8 mouse cellular contexts compared by ENCODE assay signal in genomic region chr9:108492043-108492750, GRCm38 (mm10). TPM values are rescaled to one million over a fixed set of nuclear protein-coding genes. Genes with fewer than 3 reads are reported as not detected.
DNase-seq lines count a peak whose midpoint lies in the region; ATAC-seq lines count a peak whose summit lies in the region.

No protein-coding gene starts in this region.

- H3K27me3 ChIP-seq in forebrain, embryonic 13.5 days, result no peaks in the 10 kb centered on the region
- no peaks in the 10 kb centered on the region for H3K27me3 ChIP-seq in intestine, embryonic 14.5 days (replicated peaks; ENCODE audit: control insufficient read depth, insufficient read depth, low read length)

- ATAC-seq in CD4-positive, CD25-positive, alpha-beta regulatory T cell, adult 4 months, result no peak
- ATAC-seq in forebrain, embryonic 13.5 days, result no peak
- no peak for ATAC-seq in intestine, embryonic 14.5 days (replicated peaks; ENCODE audit: low FRiP score, low TSS enrichment, low read depth)

- 90% methylated on average over 16 of the region's 16 CpGs for WGBS in forebrain, embryonic 13.5 days
- WGBS in intestine, embryonic 14.5 days, result 84% methylated on average over 16 of the region's 16 CpGs
- WGBS in macrophage (ENCODE audit: missing documents), result 41% methylated on average over 16 of the region's 16 CpGs

- peak overlapping the region; percentile 95 for H3K4me2 ChIP-seq in forebrain, embryonic 13.5 days
- peak overlapping the region; percentile 93 for H3K4me2 ChIP-seq in intestine, embryonic 14.5 days (ENCODE audit: low read length)

- peaks cover 25% of the 10 kb centered on the region for H3K4me1 ChIP-seq in forebrain, embryonic 13.5 days
- peaks cover 9% of the 10 kb centered on the region for H3K4me1 ChIP-seq in intestine, embryonic 14.5 days (replicated peaks; ENCODE audit: control insufficient read depth, insufficient read depth, low read length)

- no peaks in the 10 kb centered on the region for H3K9me3 ChIP-seq in forebrain, embryonic 13.5 days (replicated peaks)
- H3K9me3 ChIP-seq in intestine, embryonic 14.5 days (ENCODE audit: control insufficient read depth, low read length), result no peaks in the 10 kb centered on the region

- H3K4me3 ChIP-seq in forebrain, embryonic 13.5 days, result peak overlapping the region; percentile 84
- H3K4me3 ChIP-seq in intestine, embryonic 14.5 days (ENCODE audit: low read depth, low read length), result peak overlapping the region; percentile 91; the same call in 1 of the 2 replicates
- peak overlapping the region; percentile 95 for H3K4me3 ChIP-seq in macrophage (ENCODE audit: inconsistent target)

- H3K36me3 ChIP-seq in forebrain, embryonic 13.5 days (ENCODE audit: poor library complexity, severe bottlenecking), result peaks cover 74% of the 10 kb centered on the region
- peaks cover 78% of the 10 kb centered on the region for H3K36me3 ChIP-seq in intestine, embryonic 14.5 days (ENCODE audit: control insufficient read depth, insufficient read depth, low read length)
- H3K36me3 ChIP-seq in macrophage (ENCODE audit: inconsistent target), result peaks cover 42% of the 10 kb centered on the region

- DNase-seq in CD4-positive, CD25-positive, alpha-beta regulatory T cell, adult 2 months (ENCODE audit: low read depth, low spot score), result peak; percentile 21
- peak; percentile 73 for DNase-seq in ZHBTc4 (ENCODE audit: low read depth, low spot score)
- no peak for DNase-seq in intestine, embryonic 14.5 days (ENCODE audit: low spot score)
- DNase-seq in frontal cortex, adult 2 months (ENCODE audit: extremely low spot score in 1 of 2, low spot score in 1 of 2), result no peak
- no peak for DNase-seq in urinary bladder, adult 2 months (ENCODE audit: low spot score)

- no peak overlapping the region for H3K27ac ChIP-seq in forebrain, embryonic 13.5 days
- H3K27ac ChIP-seq in intestine, embryonic 14.5 days (ENCODE audit: low read depth), result no peak overlapping the region
- peak overlapping the region; percentile 75 for H3K27ac ChIP-seq in macrophage

- peaks cover 32% of the 10 kb centered on the region for H3K79me2 ChIP-seq in macrophage (ENCODE audit: inconsistent target)

- H3K9ac ChIP-seq in forebrain, embryonic 13.5 days, result peak overlapping the region; percentile 89
- H3K9ac ChIP-seq in intestine, embryonic 14.5 days (ENCODE audit: low read length), result peak overlapping the region; percentile 7; the same call in 1 of the 2 replicates

RNA-seq across cellular contexts. Expression of gene Usp19, which starts 1.8 kb away (rescaled TPM):
- 10 to 100 TPM; 15.1 to 16.6 TPM for polyA plus RNA-seq in CD4-positive, CD25-positive, alpha-beta regulatory T cell, adult 4 months (2017; shearing (Covaris generic))
- polyA plus RNA-seq in forebrain, embryonic 13.5 days (2015; fragmentation: Nextera tagmentation; extraction: Ambion mirVana), result 69.7 and 80.6 TPM in 2 replicates
- 51.6 and 53.5 TPM in 2 replicates for polyA plus RNA-seq in intestine, embryonic 14.5 days (2014; fragmentation: Nextera tagmentation; extraction: Ambion mirVana)
- 100 to 1,000 TPM; 166 to 495 (median 318) TPM for total RNA-seq in macrophage (2018; cell fraction: chromatin; rRNA removed)
- total RNA-seq in macrophage (2018; cell fraction: cytosol; rRNA removed), result 10 to 100 TPM; 43.6 to 81.6 (median 58.9) TPM
- 100 to 1,000 TPM; 113 to 227 (median 153) TPM for total RNA-seq in macrophage (2018; cell fraction: nucleus; rRNA removed)
- 33.8 to 68.8 TPM (median 46.3 TPM) in 3 replicates for polyA plus RNA-seq in macrophage (2018)
- 172 TPM in 2 replicates for polyA plus RNA-seq in frontal cortex, adult 2 months (2012; rRNA removed)
- polyA plus RNA-seq in urinary bladder, adult 2 months (2012; rRNA removed), result 133 and 144 TPM in 2 replicates

RNA-seq across cellular contexts. Expression of gene Lamb2, which starts 12.7 kb away (rescaled TPM):
- under 1 TPM; 0.10 to 0.13 TPM for polyA plus RNA-seq in CD4-positive, CD25-positive, alpha-beta regulatory T cell, adult 4 months (2017; shearing (Covaris generic))
- polyA plus RNA-seq in forebrain, embryonic 13.5 days (2015; fragmentation: Nextera tagmentation; extraction: Ambion mirVana), result 18.7 and 22.9 TPM in 2 replicates
- polyA plus RNA-seq in intestine, embryonic 14.5 days (2014; fragmentation: Nextera tagmentation; extraction: Ambion mirVana), result 32.3 and 33.7 TPM in 2 replicates
- total RNA-seq in macrophage (2018; cell fraction: chromatin; rRNA removed), result 10 to 100 TPM in 1 of 26 experiments, 1 to 10 TPM in 8, under 1 TPM in 7, not detected in 10; 0.13 to 44.7 (median 1.1) TPM
- 1 to 10 TPM in 3 of 26 experiments, under 1 TPM in 19, not detected in 4; 0.03 to 1.5 (median 0.41) TPM for total RNA-seq in macrophage (2018; cell fraction: cytosol; rRNA removed)
- 1 to 10 TPM in 5 of 26 experiments, under 1 TPM in 13, not detected in 8; 0.10 to 6.3 (median 0.86) TPM for total RNA-seq in macrophage (2018; cell fraction: nucleus; rRNA removed)
- 0.26 to 0.92 TPM (median 0.40 TPM) in 3 replicates for polyA plus RNA-seq in macrophage (2018)
- 36.6 and 38.1 TPM in 2 replicates for polyA plus RNA-seq in frontal cortex, adult 2 months (2012; rRNA removed)
- polyA plus RNA-seq in urinary bladder, adult 2 months (2012; rRNA removed), result 147 and 181 TPM in 2 replicates

RNA-seq across cellular contexts. Expression of gene Qars, which starts 15.3 kb away (rescaled TPM):
- polyA plus RNA-seq in CD4-positive, CD25-positive, alpha-beta regulatory T cell, adult 4 months (2017; shearing (Covaris generic)), result 100 to 1,000 TPM; 132 to 223 TPM
- 80.4 and 91.2 TPM in 2 replicates for polyA plus RNA-seq in forebrain, embryonic 13.5 days (2015; fragmentation: Nextera tagmentation; extraction: Ambion mirVana)
- 119 and 128 TPM in 2 replicates for polyA plus RNA-seq in intestine, embryonic 14.5 days (2014; fragmentation: Nextera tagmentation; extraction: Ambion mirVana)
- total RNA-seq in macrophage (2018; cell fraction: chromatin; rRNA removed), result 100 to 1,000 TPM in 21 of 26 experiments, 10 to 100 TPM in 5; 69.2 to 275 (median 158) TPM
- 100 to 1,000 TPM in 1 of 26 experiments, 10 to 100 TPM in 25; 61.0 to 105 (median 72.8) TPM for total RNA-seq in macrophage (2018; cell fraction: cytosol; rRNA removed)
- total RNA-seq in macrophage (2018; cell fraction: nucleus; rRNA removed), result 100 to 1,000 TPM in 3 of 26 experiments, 10 to 100 TPM in 23; 48.2 to 112 (median 73.8) TPM
- polyA plus RNA-seq in macrophage (2018), result 77.0 to 179 TPM (median 87.2 TPM) in 3 replicates
- polyA plus RNA-seq in frontal cortex, adult 2 months (2012; rRNA removed), result 123 and 126 TPM in 2 replicates
- 145 and 162 TPM in 2 replicates for polyA plus RNA-seq in urinary bladder, adult 2 months (2012; rRNA removed)

RNA-seq across cellular contexts. Expression of gene Qrich1, which starts 24.4 kb away (rescaled TPM):
- polyA plus RNA-seq in CD4-positive, CD25-positive, alpha-beta regulatory T cell, adult 4 months (2017; shearing (Covaris generic)), result 10 to 100 TPM; 77.2 to 91.3 TPM
- 132 and 144 TPM in 2 replicates for polyA plus RNA-seq in forebrain, embryonic 13.5 days (2015; fragmentation: Nextera tagmentation; extraction: Ambion mirVana)
- polyA plus RNA-seq in intestine, embryonic 14.5 days (2014; fragmentation: Nextera tagmentation; extraction: Ambion mirVana), result 122 and 133 TPM in 2 replicates
- total RNA-seq in macrophage (2018; cell fraction: chromatin; rRNA removed), result 100 to 1,000 TPM; 179 to 272 (median 223) TPM
- total RNA-seq in macrophage (2018; cell fraction: cytosol; rRNA removed), result 100 to 1,000 TPM in 11 of 26 experiments, 10 to 100 TPM in 15; 80.0 to 117 (median 98.1) TPM
- total RNA-seq in macrophage (2018; cell fraction: nucleus; rRNA removed), result 100 to 1,000 TPM; 147 to 222 (median 180) TPM
- 73.2 to 92.9 TPM (median 77.3 TPM) in 3 replicates for polyA plus RNA-seq in macrophage (2018)
- polyA plus RNA-seq in frontal cortex, adult 2 months (2012; rRNA removed), result 98.2 and 129 TPM in 2 replicates
- 81.8 and 89.8 TPM in 2 replicates for polyA plus RNA-seq in urinary bladder, adult 2 months (2012; rRNA removed)

RNA-seq across cellular contexts. Expression of gene Klhdc8b, which starts 30.8 kb away (rescaled TPM):
- polyA plus RNA-seq in CD4-positive, CD25-positive, alpha-beta regulatory T cell, adult 4 months (2017; shearing (Covaris generic)), result 1 to 10 TPM; 1.6 to 2.2 TPM
- 54.1 and 63.9 TPM in 2 replicates for polyA plus RNA-seq in forebrain, embryonic 13.5 days (2015; fragmentation: Nextera tagmentation; extraction: Ambion mirVana)
- polyA plus RNA-seq in intestine, embryonic 14.5 days (2014; fragmentation: Nextera tagmentation; extraction: Ambion mirVana), result 59.9 and 60.7 TPM in 2 replicates
- 10 to 100 TPM; 17.2 to 49.6 (median 34.8) TPM for total RNA-seq in macrophage (2018; cell fraction: chromatin; rRNA removed)
- 1 to 10 TPM in 9 of 26 experiments, under 1 TPM in 17; 0.10 to 3.1 (median 0.67) TPM for total RNA-seq in macrophage (2018; cell fraction: cytosol; rRNA removed)
- 10 to 100 TPM in 24 of 26 experiments, 1 to 10 TPM in 2; 7.4 to 27.6 (median 18.3) TPM for total RNA-seq in macrophage (2018; cell fraction: nucleus; rRNA removed)
- 1.5 to 1.9 TPM (median 1.6 TPM) in 3 replicates for polyA plus RNA-seq in macrophage (2018)
- 62.5 and 63.7 TPM in 2 replicates for polyA plus RNA-seq in frontal cortex, adult 2 months (2012; rRNA removed)
- polyA plus RNA-seq in urinary bladder, adult 2 months (2012; rRNA removed), result 83.4 and 103 TPM in 2 replicates

Comparison
In these comparisons a context has a peak if more than half of its experiments do, and no peak if none do; other contexts are left out.
1. DNase-seq: peak in CD4-positive, CD25-positive, alpha-beta regulatory T cell, adult 2 months (single experiment) and ZHBTc4 (single experiment); none in intestine, embryonic 14.5 days (single experiment), frontal cortex, adult 2 months (0 of 2) and urinary bladder, adult 2 months (single experiment).
2. RNA of gene Lamb2, which starts 12.7 kb away (polyA plus RNA-seq): 147 to 181 TPM in urinary bladder, adult 2 months, 36.6 to 38.1 TPM in frontal cortex, adult 2 months, 32.3 to 33.7 TPM in intestine, embryonic 14.5 days and 18.7 to 22.9 TPM in forebrain, embryonic 13.5 days; 0.26 to 0.92 TPM in macrophage and 0.10 to 0.13 TPM in CD4-positive, CD25-positive, alpha-beta regulatory T cell, adult 4 months; every median in the first group is over 10 times any median in the second.
3. Peak in every context shown above with its lines, with median percentiles within 50 percentile points of each other: H3K4me3 ChIP-seq.